Mouse (Mus musculus): ENCODE results near the gene Gm10295.

- TF ChIP-seq CTCF (IDR thresholded peaks at IDR 0.05; ENCODE audit: low read depth, low read length) (no peak), POLR2A (IDR thresholded peaks at IDR 0.05; ENCODE audit: extremely low read depth, insufficient read depth, low read length) (no peak)
Measured at GRCm38 (mm10) chr7:71324919-71325583, 26.2 kb downstream of the Gm10295 start.

Measured in liver, adult 2 months (tissue).